In the genomic region with DNA sequence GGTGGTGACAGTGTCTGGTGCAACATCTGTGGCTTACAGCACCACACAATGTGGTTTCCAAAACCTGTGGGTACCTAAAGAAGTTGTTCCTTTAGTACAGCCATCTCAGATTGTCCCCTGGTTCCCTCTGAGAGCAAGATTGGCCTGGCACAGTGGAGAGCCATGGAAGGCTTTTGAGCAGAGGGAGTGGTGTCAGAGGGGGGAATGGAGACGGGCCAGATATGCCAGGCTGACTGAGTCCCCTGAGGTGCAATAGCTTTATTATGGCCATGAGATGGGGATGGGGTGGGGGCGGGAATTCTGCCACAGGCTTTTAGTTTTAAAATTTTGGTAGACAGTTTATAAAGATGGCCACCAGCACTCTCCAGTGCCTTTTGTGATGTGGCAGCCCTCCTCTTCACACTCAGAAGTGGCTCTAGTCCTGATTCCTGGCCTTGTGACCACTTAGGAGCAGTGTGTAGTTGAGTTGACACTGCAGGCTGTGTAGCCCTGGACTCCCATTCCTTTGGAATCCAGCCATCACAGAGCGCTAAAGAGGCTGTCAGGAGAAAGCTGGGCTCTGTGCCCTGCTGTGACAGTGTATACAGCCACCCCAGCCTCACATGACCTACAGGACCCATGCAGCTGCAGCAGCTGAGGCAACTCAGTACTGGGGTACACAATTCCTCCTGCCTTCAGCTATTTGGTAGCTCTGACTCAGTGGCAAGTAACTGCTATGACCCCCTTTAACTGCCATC, we compare ENCODE assay signal across 8 mouse cellular contexts. TPM values are rescaled to one million over a fixed set of nuclear protein-coding genes. Genes with fewer than 3 reads are reported as not detected.
DNase-seq lines count a peak whose midpoint lies in the region; ATAC-seq and TF ChIP-seq lines count a peak whose summit lies in the region.

No protein-coding gene starts in this region.

- H3K4me2 ChIP-seq in kidney, embryonic 16.5 days (replicated peaks; ENCODE audit: low read depth, low read length), result no peak overlapping the region
- no peak overlapping the region for H3K4me2 ChIP-seq in heart, embryonic 15.5 days
- H3K4me2 ChIP-seq in lung, embryonic 14.5 days, result no peak overlapping the region
- no peak overlapping the region for H3K4me2 ChIP-seq in stomach, postnatal 0 days (replicated peaks; ENCODE audit: low read depth)

- H3K9me3 ChIP-seq in kidney, embryonic 16.5 days (ENCODE audit: low read length), result no peaks in the 10 kb centered on the region
- H3K9me3 ChIP-seq in heart, embryonic 15.5 days (replicated peaks), result no peaks in the 10 kb centered on the region
- no peaks in the 10 kb centered on the region for H3K9me3 ChIP-seq in lung, embryonic 14.5 days (ENCODE audit: low read depth, low read length)
- H3K9me3 ChIP-seq in stomach, postnatal 0 days (ENCODE audit: control insufficient read depth, low read length), result no peaks in the 10 kb centered on the region

- peak; percentile 57 for DNase-seq in kidney, postnatal 10 days
- peak; percentile 96 for DNase-seq in lung, embryonic 14.5 days
- peak; percentile 12 for DNase-seq in stomach, postnatal 0 days (ENCODE audit: low spot score)
- no peak for DNase-seq in embryo, embryonic 10.5 days (ENCODE audit: low spot score)

- no peaks in the 10 kb centered on the region for H3K36me3 ChIP-seq in kidney, embryonic 16.5 days (ENCODE audit: insufficient read depth, low read length)
- H3K36me3 ChIP-seq in heart, embryonic 15.5 days, result no peaks in the 10 kb centered on the region
- H3K36me3 ChIP-seq in lung, embryonic 14.5 days (ENCODE audit: insufficient read depth), result no peaks in the 10 kb centered on the region
- no peaks in the 10 kb centered on the region for H3K36me3 ChIP-seq in stomach, postnatal 0 days (ENCODE audit: control insufficient read depth, insufficient read depth, low read length)

- WGBS in kidney, embryonic 16.5 days, result 78% methylated on average over 3 of the region's 3 CpGs
- 52% methylated on average over 3 of the region's 3 CpGs for WGBS in heart, embryonic 15.5 days
- 54% methylated on average over 3 of the region's 3 CpGs for WGBS in lung, embryonic 14.5 days
- WGBS in stomach, postnatal 0 days, result 61% methylated on average over 3 of the region's 3 CpGs

- no peak for TF ChIP-seq CTCF in lung, embryonic 14.5 days (IDR thresholded peaks at IDR 0.05; ENCODE audit: low read depth)
- TF ChIP-seq CTCF in stomach, postnatal 0 days (IDR thresholded peaks at IDR 0.05; ENCODE audit: low read depth), result no peak

- no peak overlapping the region for H3K4me3 ChIP-seq in kidney, embryonic 16.5 days (ENCODE audit: low read length)
- H3K4me3 ChIP-seq in brown adipose tissue, adult 24 weeks (ENCODE audit: insufficient read depth, low read depth, low read length), result no peak overlapping the region
- no peak overlapping the region for H3K4me3 ChIP-seq in heart, embryonic 15.5 days
- H3K4me3 ChIP-seq in lung, embryonic 14.5 days (ENCODE audit: low read depth, low read length), result no peak overlapping the region
- H3K4me3 ChIP-seq in stomach, postnatal 0 days (ENCODE audit: low read depth, low read length), result no peak overlapping the region

- no peak for TF ChIP-seq EP300 in stomach, postnatal 0 days (optimal IDR thresholded peaks at IDR 0.05)

- H3K4me1 ChIP-seq in kidney, embryonic 16.5 days (ENCODE audit: insufficient read depth, low read length), result no peaks in the 10 kb centered on the region
- peaks cover 19% of the 10 kb centered on the region for H3K4me1 ChIP-seq in brown adipose tissue, adult 24 weeks (ENCODE audit: control insufficient read depth, insufficient read depth, insufficient read length, low read length)
- H3K4me1 ChIP-seq in heart, embryonic 15.5 days (replicated peaks), result peaks cover 38% of the 10 kb centered on the region
- no peaks in the 10 kb centered on the region for H3K4me1 ChIP-seq in lung, embryonic 14.5 days (ENCODE audit: insufficient read depth)
- no peaks in the 10 kb centered on the region for H3K4me1 ChIP-seq in stomach, postnatal 0 days (replicated peaks; ENCODE audit: control insufficient read depth, insufficient read depth)

- H3K9ac ChIP-seq in kidney, embryonic 16.5 days (replicated peaks; ENCODE audit: low read length), result no peak overlapping the region
- H3K9ac ChIP-seq in heart, embryonic 15.5 days, result no peak overlapping the region
- no peak overlapping the region for H3K9ac ChIP-seq in lung, embryonic 14.5 days
- H3K9ac ChIP-seq in stomach, postnatal 0 days (ENCODE audit: low read length), result no peak overlapping the region

- H3K27me3 ChIP-seq in kidney, embryonic 16.5 days (ENCODE audit: insufficient read depth, low read length), result no peaks in the 10 kb centered on the region
- H3K27me3 ChIP-seq in heart, embryonic 15.5 days, result no peaks in the 10 kb centered on the region
- no peaks in the 10 kb centered on the region for H3K27me3 ChIP-seq in lung, embryonic 14.5 days (ENCODE audit: insufficient read depth, low read length)
- no peaks in the 10 kb centered on the region for H3K27me3 ChIP-seq in stomach, postnatal 0 days (ENCODE audit: control insufficient read depth, insufficient read depth, low read length)

- no peak overlapping the region for H3K27ac ChIP-seq in kidney, embryonic 16.5 days (ENCODE audit: low read length)
- peak overlapping the region; percentile 88 for H3K27ac ChIP-seq in brown adipose tissue, adult 24 weeks (replicated peaks; ENCODE audit: low read depth, low read length)
- H3K27ac ChIP-seq in heart, embryonic 15.5 days, result peak overlapping the region; percentile 77
- peak overlapping the region; percentile 44; the same call in 1 of the 2 replicates for H3K27ac ChIP-seq in lung, embryonic 14.5 days (ENCODE audit: low read depth)
- H3K27ac ChIP-seq in stomach, postnatal 0 days (replicated peaks), result no peak overlapping the region

- ATAC-seq in kidney, embryonic 16.5 days (ENCODE audit: low FRiP score, low TSS enrichment), result no peak
- peak; percentile 89 for ATAC-seq in heart, embryonic 15.5 days (replicated peaks; ENCODE audit: insufficient number of reproducible peaks, insufficient read depth, low FRiP score, low read depth)
- ATAC-seq in lung, embryonic 14.5 days (ENCODE audit: insufficient read depth), result peak; percentile 95
- no peak for ATAC-seq in stomach, postnatal 0 days (ENCODE audit: low FRiP score, low TSS enrichment)
- ATAC-seq in megakaryocyte progenitor cell, adult 5-6 weeks (replicated peaks; ENCODE audit: poor library complexity), result no peak

RNA-seq across cellular contexts. Expression of a gene that starts 20.9 kb away (rescaled TPM):
- 12.2 and 14.9 TPM in 2 replicates for polyA plus RNA-seq in kidney, embryonic 16.5 days (2015; fragmentation: Nextera tagmentation; extraction: Ambion mirVana)
- 0.59 and 1.3 TPM in 2 replicates for polyA plus RNA-seq in brown adipose tissue, adult 24 weeks (2012; ENCODE audit: insufficient read depth, insufficient read length, missing spikeins)
- polyA plus RNA-seq in heart, embryonic 15.5 days (2015; fragmentation: Nextera tagmentation; extraction: Ambion mirVana), result 0.70 and 0.74 TPM in 2 replicates
- polyA plus RNA-seq in lung, embryonic 14.5 days (2014; fragmentation: Nextera tagmentation; extraction: Ambion mirVana), result 1.4 and 1.6 TPM in 2 replicates
- 8.7 and 9.4 TPM in 2 replicates for polyA plus RNA-seq in stomach, postnatal 0 days (2015; fragmentation: Nextera tagmentation; extraction: Ambion mirVana)
- 7.4 and 8.2 TPM in 2 replicates for total RNA-seq in megakaryocyte progenitor cell, adult 5-6 weeks (2015)
- total RNA-seq in megakaryocyte progenitor cell, adult 5-6 weeks (2017), result 8.2 and 9.8 TPM in 2 replicates

RNA-seq across cellular contexts. Expression of a gene that starts 35.0 kb away (rescaled TPM):
- 41.6 and 43.4 TPM in 2 replicates for polyA plus RNA-seq in kidney, embryonic 16.5 days (2015; fragmentation: Nextera tagmentation; extraction: Ambion mirVana)
- 1,082 and 1,581 TPM in 2 replicates for polyA plus RNA-seq in brown adipose tissue, adult 24 weeks (2012; ENCODE audit: insufficient read depth, insufficient read length, missing spikeins)
- 26.9 and 29.5 TPM in 2 replicates for polyA plus RNA-seq in heart, embryonic 15.5 days (2015; fragmentation: Nextera tagmentation; extraction: Ambion mirVana)
- polyA plus RNA-seq in lung, embryonic 14.5 days (2014; fragmentation: Nextera tagmentation; extraction: Ambion mirVana), result 17.0 and 25.2 TPM in 2 replicates
- 307 and 320 TPM in 2 replicates for polyA plus RNA-seq in stomach, postnatal 0 days (2015; fragmentation: Nextera tagmentation; extraction: Ambion mirVana)
- 11.4 and 12.2 TPM in 2 replicates for total RNA-seq in megakaryocyte progenitor cell, adult 5-6 weeks (2015)
- total RNA-seq in megakaryocyte progenitor cell, adult 5-6 weeks (2017), result 8.5 and 12.2 TPM in 2 replicates

RNA-seq across cellular contexts. Expression of a gene that starts 49.7 kb away (rescaled TPM):
- polyA plus RNA-seq in kidney, embryonic 16.5 days (2015; fragmentation: Nextera tagmentation; extraction: Ambion mirVana), result 1.7 and 2.1 TPM in 2 replicates
- 9.4 and 18.8 TPM in 2 replicates for polyA plus RNA-seq in brown adipose tissue, adult 24 weeks (2012; ENCODE audit: insufficient read depth, insufficient read length, missing spikeins)
- polyA plus RNA-seq in heart, embryonic 15.5 days (2015; fragmentation: Nextera tagmentation; extraction: Ambion mirVana), result 2.8 and 5.4 TPM in 2 replicates
- polyA plus RNA-seq in lung, embryonic 14.5 days (2014; fragmentation: Nextera tagmentation; extraction: Ambion mirVana), result 1.2 and 2.0 TPM in 2 replicates
- 8.7 and 9.1 TPM in 2 replicates for polyA plus RNA-seq in stomach, postnatal 0 days (2015; fragmentation: Nextera tagmentation; extraction: Ambion mirVana)
- total RNA-seq in megakaryocyte progenitor cell, adult 5-6 weeks (2015), result 0.56 TPM in 1 of 2 replicates, not detected in the other
- total RNA-seq in megakaryocyte progenitor cell, adult 5-6 weeks (2017), result not detected in 2 replicates

Comparison
In these comparisons a context has a peak if more than half of its experiments do, and no peak if none do; other contexts are left out.
1. ATAC-seq: peak in heart, embryonic 15.5 days (single experiment) and lung, embryonic 14.5 days (single experiment); none in kidney, embryonic 16.5 days (single experiment), stomach, postnatal 0 days (single experiment) and megakaryocyte progenitor cell, adult 5-6 weeks (single experiment).
2. H3K27ac ChIP-seq: peak in brown adipose tissue, adult 24 weeks (single experiment), heart, embryonic 15.5 days (single experiment) and lung, embryonic 14.5 days (single experiment); none in kidney, embryonic 16.5 days (single experiment) and stomach, postnatal 0 days (single experiment).